Mouse (Mus musculus): Measurements from ENCODE around the gene Gm1043.

The Gm1043 gene

GRCm38 (mm10) chr5:37212938-37213708, 128.0 kb downstream of the Gm1043 start:
- peak; percentile 59 for DNase-seq

- DNase-seq, result no peak
Measured at GRCm38 (mm10) chr5:37213709-37214103, 128.5 kb downstream of the Gm1043 start.

- no peak for DNase-seq
Measured at GRCm38 (mm10) chr5:37214614-37215013, 129.4 kb downstream of the Gm1043 start.

GRCm38 (mm10) chr5:37215276-37215675, 130.1 kb downstream of the Gm1043 start:
- no peak for DNase-seq

- no peak for DNase-seq
Measured at GRCm38 (mm10) chr5:37219615-37220014, 134.4 kb downstream of the Gm1043 start.

- peak; percentile 58 for DNase-seq
Measured at GRCm38 (mm10) chr5:37220575-37220974, 135.4 kb downstream of the Gm1043 start.

- no peak for DNase-seq
Measured at GRCm38 (mm10) chr5:37221563-37221962, 136.4 kb downstream of the Gm1043 start.

GRCm38 (mm10) chr5:37222316-37222715, 137.1 kb downstream of the Gm1043 start:
- no peak for DNase-seq

GRCm38 (mm10) chr5:37225708-37226107, 140.5 kb downstream of the Gm1043 start:
- no peak for DNase-seq

GRCm38 (mm10) chr5:37227956-37228680, 142.9 kb downstream of the Gm1043 start:
- DNase-seq, result no peak

- no peak for DNase-seq
Measured at GRCm38 (mm10) chr5:37228894-37229293, 143.7 kb downstream of the Gm1043 start.

GRCm38 (mm10) chr5:37233010-37233557, 147.9 kb downstream of the Gm1043 start:
- peak; percentile 90 for DNase-seq

- DNase-seq, result no peak
Measured at GRCm38 (mm10) chr5:37238654-37239053, 153.5 kb downstream of the Gm1043 start.

- no peak for DNase-seq
Measured at GRCm38 (mm10) chr5:37240550-37240949, 155.4 kb downstream of the Gm1043 start.

GRCm38 (mm10) chr5:37241224-37241623, 156.1 kb downstream of the Gm1043 start:
- no peak for DNase-seq

- peak; percentile 91 for DNase-seq
Measured at GRCm38 (mm10) chr5:37241651-37242151, 156.5 kb downstream of the Gm1043 start, which contains the start of gene Crmp1. Gene Crmp1 (plus strand): TSS chr5:37241940.

- no peak for DNase-seq
Measured at GRCm38 (mm10) chr5:37242360-37243168, 157.4 kb downstream of the Gm1043 start.

- DNase-seq, result no peak
Measured at GRCm38 (mm10) chr5:37243169-37243886, 158.2 kb downstream of the Gm1043 start.

- DNase-seq, result peak; percentile 80
Measured at GRCm38 (mm10) chr5:37244161-37244560, 159.0 kb downstream of the Gm1043 start.

- no peak for DNase-seq
Measured at GRCm38 (mm10) chr5:37244666-37245242, 159.6 kb downstream of the Gm1043 start.

- DNase-seq, result peak; percentile 88
Measured at GRCm38 (mm10) chr5:37245651-37246050, 160.5 kb downstream of the Gm1043 start.

Measured in right cerebral cortex, adult 18-20 months (tissue).